Mouse (Mus musculus): ENCODE data around the gene Rgs10. TPM values are rescaled to one million over a fixed set of nuclear protein-coding genes. Genes with fewer than 3 reads are reported as not detected.
A peak's percentile ranks its signal among the peaks of the same experiment; 100 is the strongest.
"Not testable (repeated sequence)": the region's sequence is repeated elsewhere in the genome, so short reads cannot be mapped to it uniquely, and the experiment has no call there.

Gene Rgs10
- polyA plus RNA-seq, 1 experiment, result not detected

DNA sequence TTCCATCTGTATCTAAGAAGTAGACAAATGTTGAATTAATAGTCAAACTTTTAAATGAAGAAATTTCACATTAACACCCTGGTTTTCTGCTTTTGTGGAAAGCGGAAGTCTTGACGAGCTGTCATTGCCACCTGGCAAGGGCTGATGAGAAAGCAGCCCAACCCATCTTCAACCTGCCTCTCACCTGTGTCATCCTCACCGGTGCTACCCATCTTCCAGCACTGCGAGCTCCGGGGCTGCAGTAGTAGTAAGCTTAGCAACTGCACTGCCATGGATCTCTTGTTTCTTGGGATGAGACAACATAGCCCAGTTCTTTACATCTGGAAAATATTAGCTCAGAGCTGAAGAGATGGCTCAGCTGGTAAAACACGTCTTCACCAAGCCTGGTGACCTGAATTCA, 72.9 kb downstream of the Rgs10 start:
- Histone ChIP-seq H3K27ac (ENCODE audit: insufficient read depth, low read depth, low read length) (no peak overlapping the region), H3K4me3 (ENCODE audit: insufficient read depth, low read depth, low read length) (no peak overlapping the region), H3K4me1 (ENCODE audit: control insufficient read depth, insufficient read depth, low read length) (peaks cover 4% of the 10 kb centered on the region; the same call in 1 of the 2 replicates)
- WGBS, result 85% methylated on average over 6 of the region's 6 CpGs
- TF ChIP-seq POLR2A (IDR thresholded peaks at IDR 0.05; ENCODE audit: insufficient read depth, low read depth, low read length) (no peak), CTCF (IDR thresholded peaks at IDR 0.05; ENCODE audit: insufficient read depth, low read depth, low read length) (no peak)

DNA sequence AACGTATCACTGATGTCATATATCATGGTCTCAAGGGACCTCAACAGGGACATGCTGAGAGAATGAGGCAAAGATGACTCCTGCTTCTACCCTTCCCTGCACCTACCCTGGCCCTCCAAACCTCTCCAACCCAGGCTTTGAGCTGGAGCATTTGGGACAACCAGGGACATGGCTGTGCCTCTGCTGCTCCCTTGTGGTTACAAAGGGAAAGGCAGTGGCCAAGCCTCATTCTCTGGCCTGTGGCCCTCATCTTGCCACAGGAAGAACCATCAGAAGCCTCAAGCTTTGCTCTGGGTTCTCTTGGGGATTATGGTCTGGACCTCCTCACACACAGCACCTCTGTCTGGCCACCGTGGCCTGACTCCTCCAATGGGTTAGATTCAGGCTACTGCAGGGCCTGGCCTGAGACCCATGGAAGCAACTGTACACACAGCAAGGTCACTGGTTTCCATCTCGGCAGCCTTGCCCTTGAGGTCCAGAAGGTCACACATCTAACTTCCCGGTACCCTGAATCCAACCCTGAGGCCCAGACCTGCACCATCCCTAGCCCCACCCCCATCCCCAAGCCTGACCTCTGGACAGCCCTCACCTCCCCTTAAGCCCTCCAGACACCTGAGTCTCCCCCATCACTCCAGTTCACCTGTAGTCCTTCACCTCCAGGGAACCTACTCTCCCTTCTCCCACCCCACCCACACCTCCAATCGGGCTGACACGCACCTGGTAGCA, 73.5 kb downstream of the Rgs10 start:
- WGBS, result 60% methylated on average over 6 of the region's 6 CpGs
- H3K4me1 ChIP-seq (ENCODE audit: control insufficient read depth, insufficient read depth, low read length), result peaks cover 4% of the 10 kb centered on the region; the same call in 1 of the 2 replicates
- H3K4me3 ChIP-seq (ENCODE audit: insufficient read depth, low read depth, low read length), result no peak overlapping the region
- no peak overlapping the region for H3K27ac ChIP-seq (ENCODE audit: insufficient read depth, low read depth, low read length)
- TF ChIP-seq CTCF (IDR thresholded peaks at IDR 0.05; ENCODE audit: insufficient read depth, low read depth, low read length) (peak; percentile 93), POLR2A (IDR thresholded peaks at IDR 0.05; ENCODE audit: insufficient read depth, low read depth, low read length) (no peak)

GRCm38 (mm10) chr7:128344488-128344887, 74.1 kb downstream of the Rgs10 start:
- Histone ChIP-seq H3K4me3 (ENCODE audit: insufficient read depth, low read depth, low read length) (no peak overlapping the region), H3K27ac (ENCODE audit: insufficient read depth, low read depth, low read length) (no peak overlapping the region), H3K4me1 (ENCODE audit: control insufficient read depth, insufficient read depth, low read length) (peaks cover 4% of the 10 kb centered on the region; the same call in 1 of the 2 replicates)
- TF ChIP-seq CTCF (IDR thresholded peaks at IDR 0.05; ENCODE audit: insufficient read depth, low read depth, low read length), result no peak
- no peak for TF ChIP-seq POLR2A (IDR thresholded peaks at IDR 0.05; ENCODE audit: insufficient read depth, low read depth, low read length)
- WGBS, result 84% methylated on average over 7 of the region's 7 CpGs

DNA sequence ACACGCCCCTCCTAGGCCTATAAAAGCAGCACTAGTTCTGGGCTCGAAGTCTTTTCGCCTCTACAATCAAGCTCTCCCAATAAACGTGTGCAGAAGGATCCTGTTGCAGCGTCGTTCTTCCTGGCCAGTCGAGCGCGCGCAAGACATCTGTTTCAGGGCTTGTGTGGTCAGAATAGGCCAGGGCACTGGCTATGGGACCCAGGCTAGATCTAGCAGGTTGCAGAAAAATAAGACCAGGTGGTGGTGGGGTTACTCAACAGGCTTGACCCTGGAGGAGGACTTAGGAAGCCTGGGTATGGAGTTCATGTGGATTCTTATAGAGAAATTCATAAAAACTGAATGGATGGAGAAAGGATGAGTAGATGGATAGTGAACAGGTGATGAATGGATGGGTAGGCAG, 75.9 kb downstream of the Rgs10 start:
- not testable (repeated sequence) for H3K4me1 ChIP-seq (ENCODE audit: control insufficient read depth, insufficient read depth, low read length); H3K27ac ChIP-seq (ENCODE audit: insufficient read depth, low read depth, low read length)
- 91% methylated on average over 8 of the region's 10 CpGs for WGBS

DNA sequence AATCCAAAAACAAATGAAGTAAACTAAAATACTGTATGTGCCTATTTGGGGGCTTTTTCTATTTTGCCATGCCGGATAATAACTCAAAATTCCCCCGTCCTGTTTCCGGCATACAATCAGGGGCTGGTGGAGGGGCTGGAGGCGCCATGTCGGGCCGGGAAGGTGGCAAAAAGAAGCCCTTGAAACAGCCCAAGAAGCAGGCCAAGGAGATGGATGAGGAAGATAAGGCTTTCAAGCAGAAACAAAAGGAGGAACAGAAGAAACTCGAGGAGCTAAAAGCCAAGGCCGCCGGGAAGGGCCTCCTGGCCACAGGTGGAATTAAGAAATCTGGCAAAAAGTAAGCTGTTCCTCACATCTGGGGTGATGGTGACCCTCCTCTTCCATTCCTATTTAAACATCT, 78.2 kb downstream of the Rgs10 start:
- H3K4me3 ChIP-seq (ENCODE audit: insufficient read depth, low read depth, low read length); H3K4me1 ChIP-seq (ENCODE audit: control insufficient read depth, insufficient read depth, low read length); H3K27ac ChIP-seq (ENCODE audit: insufficient read depth, low read depth, low read length): not testable (repeated sequence)
- WGBS, result 81% methylated on average over 9 of the region's 9 CpGs

More for the DNA sequence above, 75.9 kb downstream of the Rgs10 start:
- H3K4me3 ChIP-seq (ENCODE audit: insufficient read depth, low read depth, low read length), result not testable (repeated sequence)

GRCm38 (mm10) chr7:128332896-128333295, 85.7 kb downstream of the Rgs10 start:
- no peaks in the 10 kb centered on the region for H3K4me1 ChIP-seq (ENCODE audit: control insufficient read depth, insufficient read depth, low read length)
- TF ChIP-seq CTCF (IDR thresholded peaks at IDR 0.05; ENCODE audit: insufficient read depth, low read depth, low read length) (no peak), POLR2A (IDR thresholded peaks at IDR 0.05; ENCODE audit: insufficient read depth, low read depth, low read length) (no peak)
- H3K4me3 ChIP-seq (ENCODE audit: insufficient read depth, low read depth, low read length), result no peak overlapping the region
- H3K27ac ChIP-seq (ENCODE audit: insufficient read depth, low read depth, low read length), result no peak overlapping the region
- 100% methylated on average over 1 of the region's 1 CpGs for WGBS

GRCm38 (mm10) chr7:128330981-128331380, 87.6 kb downstream of the Rgs10 start:
- no peaks in the 10 kb centered on the region for H3K4me1 ChIP-seq (ENCODE audit: control insufficient read depth, insufficient read depth, low read length)
- TF ChIP-seq POLR2A (IDR thresholded peaks at IDR 0.05; ENCODE audit: insufficient read depth, low read depth, low read length), result no peak
- TF ChIP-seq CTCF (IDR thresholded peaks at IDR 0.05; ENCODE audit: insufficient read depth, low read depth, low read length), result no peak
- H3K27ac ChIP-seq (ENCODE audit: insufficient read depth, low read depth, low read length), result no peak overlapping the region
- H3K4me3 ChIP-seq (ENCODE audit: insufficient read depth, low read depth, low read length), result no peak overlapping the region
- 66% methylated on average over 9 of the region's 9 CpGs for WGBS

DNA sequence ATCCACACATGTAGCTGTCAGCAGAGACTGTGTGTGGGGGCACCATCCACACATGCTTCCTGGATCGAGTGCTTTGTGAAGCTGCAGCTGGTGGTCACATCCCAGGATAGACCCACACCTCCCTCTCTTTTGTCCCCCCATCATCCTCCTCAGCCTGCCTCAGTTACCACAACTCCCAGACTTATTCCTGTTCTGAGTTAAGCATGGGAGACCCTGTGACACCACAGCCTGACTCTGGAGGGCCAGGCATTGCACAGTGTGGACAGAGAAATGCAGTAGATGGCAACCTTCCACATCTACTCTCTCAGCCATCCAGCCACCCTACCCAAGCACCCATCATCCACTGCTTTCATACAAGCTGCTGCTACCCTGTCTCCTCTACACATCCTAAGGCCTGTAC, 93.6 kb downstream of the Rgs10 start:
- 82% methylated on average over 1 of the region's 1 CpGs for whole genome bisulfite sequencing
- Histone ChIP-seq H3K27ac (ENCODE audit: insufficient read depth, low read depth, low read length) (no peak overlapping the region), H3K4me3 (ENCODE audit: insufficient read depth, low read depth, low read length) (no peak overlapping the region), H3K4me1 (ENCODE audit: control insufficient read depth, insufficient read depth, low read length) (peaks cover 4% of the 10 kb centered on the region)
- no peak for TF ChIP-seq POLR2A (IDR thresholded peaks at IDR 0.05; ENCODE audit: insufficient read depth, low read depth, low read length)
- TF ChIP-seq CTCF (IDR thresholded peaks at IDR 0.05; ENCODE audit: insufficient read depth, low read depth, low read length), result no peak

Other genes with a start within 250 kb of the Rgs10 start
- not detected in 2 replicates for gene Cox6a2, start 212.4 kb downstream of the Rgs10 start, polyA plus RNA-seq (2012; ENCODE audit: insufficient read depth, insufficient read length, low replicate concordance, missing spikeins)
- not detected in 2 replicates for gene Armc5, start 181.4 kb downstream of the Rgs10 start, polyA plus RNA-seq (2012; ENCODE audit: insufficient read depth, insufficient read length, low replicate concordance, missing spikeins)
- not detected in 2 replicates for gene 9130023H24Rik, start 180.7 kb downstream of the Rgs10 start, polyA plus RNA-seq (2012; ENCODE audit: insufficient read depth, insufficient read length, low replicate concordance, missing spikeins)
- gene Tgfb1i1, start 171.9 kb downstream of the Rgs10 start, polyA plus RNA-seq (2012; ENCODE audit: insufficient read depth, insufficient read length, low replicate concordance, missing spikeins), result not detected in 2 replicates
- gene Slc5a2, start 153.1 kb downstream of the Rgs10 start, polyA plus RNA-seq (2012; ENCODE audit: insufficient read depth, insufficient read length, low replicate concordance, missing spikeins), result not detected in 2 replicates
- not detected in 2 replicates for gene BC017158, start 120.6 kb downstream of the Rgs10 start, polyA plus RNA-seq (2012; ENCODE audit: insufficient read depth, insufficient read length, low replicate concordance, missing spikeins)
- gene Tial1, start 43.0 kb upstream of the Rgs10 start, polyA plus RNA-seq (2012; ENCODE audit: insufficient read depth, insufficient read length, low replicate concordance, missing spikeins), result not detected in 2 replicates
- gene Bag3, start 104.9 kb upstream of the Rgs10 start, polyA plus RNA-seq (2012; ENCODE audit: insufficient read depth, insufficient read length, low replicate concordance, missing spikeins), result not detected in 2 replicates
- gene Inpp5f, start 192.6 kb upstream of the Rgs10 start, polyA plus RNA-seq (2012; ENCODE audit: insufficient read depth, insufficient read length, low replicate concordance, missing spikeins), result not detected in 2 replicates

All from olfactory bulb, adult 2 months (tissue).